Mouse (Mus musculus) thymus, adult 2 months (tissue): ENCODE measurements around the gene Bub1b. TPM values are rescaled to one million over a fixed set of nuclear protein-coding genes. Genes with fewer than 3 reads are reported as not detected.
"Not testable (repeated sequence)": the region's sequence is repeated elsewhere in the genome, so short reads cannot be mapped to it uniquely, and the experiment has no call there.

ENCODE experiments used
- DNase-seq: peaks from one replicate; pipeline ENCODE4 v3.0.0; 2021
- H3K27ac ChIP-seq: fragments of 200-500 bp; 2 replicates; pipeline ENCODE4 v1.5.1; 2012; ENCODE audit warnings: low read length, control low read depth; ENCODE audit not compliant: control insufficient read depth, insufficient read depth
- H3K27me3 ChIP-seq: fragments of 200-500 bp; 2 replicates; pipeline ENCODE4 v1.6.1; 2012; ENCODE audit warnings: mild to moderate bottlenecking, low read length, moderate library complexity, mixed read lengths; ENCODE audit not compliant: control insufficient read depth, insufficient read depth
- H3K36me3 ChIP-seq: fragments of 200-500 bp; 2 replicates; pipeline ENCODE4 v1.6.1; 2012; ENCODE audit warnings: mild to moderate bottlenecking, low read length, moderate library complexity; ENCODE audit not compliant: control insufficient read depth, insufficient read depth
- H3K4me1 ChIP-seq: fragments of 200-500 bp; replicated peaks from 2 replicates; pipeline ENCODE4 v1.6.1; 2012; ENCODE audit warnings: low read length; ENCODE audit not compliant: control insufficient read depth, insufficient read depth
- H3K4me3 ChIP-seq: fragments of 200-500 bp; 2 replicates; pipeline ENCODE4 v1.5.1; 2012; ENCODE audit warnings: mild to moderate bottlenecking, low read length, control low read depth, moderate library complexity; ENCODE audit not compliant: control insufficient read depth, insufficient read depth
- CTCF ChIP-seq: fragments of 200-500 bp; IDR thresholded peaks from 2 replicates; pipeline ENCODE4 v1.5.1; 2012; ENCODE audit warnings: mild to moderate bottlenecking, control low read depth, low read length, moderate library complexity, borderline replicate concordance; ENCODE audit not compliant: control insufficient read depth, poor library complexity, insufficient read depth; ENCODE audit errors: extremely low read depth
- POLR2A ChIP-seq: fragments of 200-500 bp; IDR thresholded peaks from 2 replicates; pipeline ENCODE4 v1.6.1; 2012; ENCODE audit warnings: mild to moderate bottlenecking, low read length, control low read depth, moderate library complexity; ENCODE audit not compliant: control insufficient read depth, poor library complexity, insufficient read depth; ENCODE audit errors: extremely low read depth
- WGBS: fragments of 180-500 bp; shearing (Covaris S2); methylation state at CpG from one replicate; pipeline ENCODE4 v1.1.7; 2018; 5-methylcytosine and 5-hydroxymethylcytosine counted together
- polyA plus RNA-seq: library from polyadenylated mRNA; depleted of rRNA; stranded (reverse); fragments of >200 nt; gene quantifications from 2 replicates; pipeline ENCODE4 v1.2.3, GENCODE M21; 2012

Bub1b gene
- polyA plus RNA-seq, 1 experiment, result 42.0 TPM

GRCm38 (mm10) chr2:118638686-118639085 lies 40.7 kb downstream of the Bub1b start:
- Histone ChIP-seq H3K27me3 (no peaks in the 10 kb centered on the region), H3K27ac (no peak overlapping the region), H3K36me3 (peaks cover 38% of the 10 kb centered on the region), H3K4me1 (peaks cover 17% of the 10 kb centered on the region), H3K4me3 (no peak overlapping the region)
- 89% methylated on average over 8 of the region's 8 CpGs for WGBS
- TF ChIP-seq CTCF, result no peak
- no peak for TF ChIP-seq POLR2A
- no peak for DNase-seq

GRCm38 (mm10) chr2:118641147-118641546 lies 43.1 kb downstream of the Bub1b start:
- Histone ChIP-seq H3K27me3 (no peaks in the 10 kb centered on the region), H3K4me1 (peaks cover 17% of the 10 kb centered on the region), H3K4me3 (no peak overlapping the region), H3K36me3 (peaks cover 15% of the 10 kb centered on the region), H3K27ac (no peak overlapping the region)
- 88% methylated on average over 2 of the region's 2 CpGs for WGBS
- TF ChIP-seq POLR2A (no peak), CTCF (no peak)
- no peak for DNase-seq

GRCm38 (mm10) chr2:118642431-118642830 lies 44.4 kb downstream of the Bub1b start:
- H3K36me3 ChIP-seq, result peaks cover 7% of the 10 kb centered on the region
- H3K4me1 ChIP-seq, result peaks cover 17% of the 10 kb centered on the region
- H3K4me3 ChIP-seq, result no peak overlapping the region
- 7% methylated on average over 3 of the region's 3 CpGs for WGBS
- TF ChIP-seq CTCF (no peak), POLR2A (no peak)
- H3K27me3 ChIP-seq, result no peaks in the 10 kb centered on the region
- H3K27ac ChIP-seq, result peak overlapping the region; percentile 85
- DNase-seq, result peak; percentile 58

GRCm38 (mm10) chr2:118642942-118643341 lies 44.9 kb downstream of the Bub1b start:
- DNase-seq, result no peak
- peak overlapping the region; percentile 85 for H3K27ac ChIP-seq
- 10% methylated on average over 3 of the region's 3 CpGs for WGBS
- no peaks in the 10 kb centered on the region for H3K27me3 ChIP-seq
- no peak for TF ChIP-seq CTCF
- no peak for TF ChIP-seq POLR2A
- H3K4me1 ChIP-seq, result peaks cover 17% of the 10 kb centered on the region
- peaks cover 7% of the 10 kb centered on the region for H3K36me3 ChIP-seq
- H3K4me3 ChIP-seq, result no peak overlapping the region

GRCm38 (mm10) chr2:118646665-118647064 lies 48.7 kb downstream of the Bub1b start:
- Histone ChIP-seq H3K27ac (no peak overlapping the region), H3K27me3 (no peaks in the 10 kb centered on the region), H3K36me3 (no peaks in the 10 kb centered on the region), H3K4me3 (no peak overlapping the region), H3K4me1 (peaks cover 11% of the 10 kb centered on the region)
- TF ChIP-seq POLR2A (no peak), CTCF (no peak)
- no peak for DNase-seq
- WGBS, result 93% methylated on average over 5 of the region's 5 CpGs

- not testable (repeated sequence) for H3K36me3 ChIP-seq, H3K27me3 ChIP-seq, H3K4me1 ChIP-seq, H3K4me3 ChIP-seq, H3K27ac ChIP-seq, DNase-seq
- 36% methylated on average over 2 of the region's 2 CpGs for WGBS
Observed at GRCm38 (mm10) chr2:118650697-118651096, 52.7 kb downstream of the Bub1b start.

- WGBS, result 22% methylated on average over 3 of the region's 3 CpGs
- peaks cover 34% of the 10 kb centered on the region for H3K4me1 ChIP-seq
- peak overlapping the region; percentile 40; the same call in 1 of the 2 replicates for H3K27ac ChIP-seq
- TF ChIP-seq CTCF (no peak), POLR2A (no peak)
- no peak overlapping the region for H3K4me3 ChIP-seq
- no peak for DNase-seq
- no peaks in the 10 kb centered on the region for H3K36me3 ChIP-seq
- H3K27me3 ChIP-seq, result no peaks in the 10 kb centered on the region
Observed at GRCm38 (mm10) chr2:118656688-118657281, 58.8 kb downstream of the Bub1b start.
